Mouse (Mus musculus) heart, postnatal 36 days (tissue): Measurements from ENCODE around the gene Vmn2r43. TPM values are rescaled to one million over a fixed set of nuclear protein-coding genes. Genes with fewer than 3 reads are reported as not detected.
"Not testable (repeated sequence)": the region's sequence is repeated elsewhere in the genome, so short reads cannot be mapped to it uniquely, and the experiment has no call there.

Source experiments
- DNase-seq, 2 experiments: peaks; one replicate each; pipeline ENCODE4 v3.0.0; 2021 to 2022
- intact Hi-C: fragments of 180-260 bp; cut with DNase I; formaldehyde crosslinking; loops from one replicate; pipeline ENCODE4 v1.15.1; 2025
- total RNA-seq, 2 experiments: library from RNA; stranded (reverse); gene quantifications; 2 replicates each; pipeline ENCODE4 v1.2.3; 2021

The Vmn2r43 gene
- not detected for total RNA-seq

DNA sequence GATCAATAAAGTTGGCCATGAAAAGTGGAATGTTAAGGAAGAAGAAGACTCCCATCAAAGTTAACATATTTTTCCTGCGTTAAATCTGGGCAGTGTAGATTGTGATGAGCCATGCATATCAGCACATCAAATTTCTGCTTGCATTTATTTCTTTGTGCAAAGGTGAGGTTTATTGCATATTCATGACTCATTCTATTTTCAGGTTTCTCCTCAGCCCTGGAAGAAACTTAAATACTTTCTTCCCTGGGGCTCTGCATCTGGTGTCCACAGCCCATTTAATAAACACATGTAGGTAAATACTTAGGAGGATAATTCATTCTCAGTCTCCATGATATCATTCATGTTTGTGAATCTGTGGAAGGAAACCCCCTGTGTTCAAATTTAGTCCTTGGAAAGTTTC, at the start of gene Vmn2r43:
Vmn2r43 (minus strand) TSS at position 101 of the 400 bp plus-strand sequence.
- intact Hi-C loops, DNase-seq: not testable (repeated sequence)

GRCm38 (mm10) chr7:8200220-8200619, 60.2 kb downstream of the Vmn2r43 start, which contains the start of gene Vmn2r42:
Gene Vmn2r42 (minus strand): TSS chr7:8200320.
- DNase-seq, intact Hi-C loops: not testable (repeated sequence)

Other genes with a start within 250 kb of the Vmn2r43 start
- not detected for gene Vmn2r41, start 98.9 kb downstream of the Vmn2r43 start, total RNA-seq
- not detected for gene Vmn2r42, start 60.3 kb downstream of the Vmn2r43 start, total RNA-seq
- not detected for gene Vmn2r44, start 122.7 kb upstream of the Vmn2r43 start, total RNA-seq
- not detected for gene Vmn2r45, start 228.5 kb upstream of the Vmn2r43 start, total RNA-seq